Mouse (Mus musculus) inflammation-experienced regulatory T-cells, adult 16 weeks (primary cell): ENCODE data around the gene Mrpl32. TPM values are rescaled to one million over a fixed set of nuclear protein-coding genes. Genes with fewer than 3 reads are reported as not detected.

ENCODE experiments used
- polyA plus RNA-seq: library from polyadenylated mRNA; unstranded; fragments of 100-300 nt; shearing (Covaris generic); gene quantifications from one replicate; pipeline ENCODE4 v1.2.1, GENCODE M21; 2017

The Mrpl32 gene
- polyA plus RNA-seq, result 129 TPM

DNA sequence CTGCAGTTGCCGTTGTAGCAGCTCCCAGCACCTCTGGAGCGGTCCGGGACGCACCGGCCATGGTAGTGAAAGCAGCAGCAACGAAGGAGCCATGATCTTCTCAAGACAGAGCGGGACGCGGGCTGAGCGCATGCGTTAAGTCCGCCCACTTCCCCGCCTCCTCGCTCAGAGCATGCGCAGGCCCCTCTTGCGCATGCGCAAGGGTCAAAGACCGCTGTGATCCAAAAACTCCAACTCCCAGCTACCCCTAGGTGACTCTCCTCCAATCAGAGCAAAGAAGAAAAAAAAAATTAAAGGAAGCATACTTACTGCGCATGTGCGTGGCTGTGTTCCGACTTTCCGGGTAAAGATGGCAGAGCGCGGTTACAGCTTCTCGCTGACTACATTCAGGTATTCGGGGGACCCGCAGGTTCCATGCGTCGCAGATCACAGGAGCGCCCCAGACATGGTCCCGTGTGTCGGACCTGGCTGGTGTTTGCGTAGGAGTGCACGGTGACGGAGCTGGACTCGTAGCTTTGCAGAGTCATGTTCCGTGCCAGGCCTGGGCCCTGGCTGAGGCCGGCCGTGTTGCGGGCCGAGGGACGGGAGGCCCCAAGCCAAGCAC is at the start of gene Mrpl32, which contains the start of gene Psma2:
TSS of gene Mrpl32 (minus strand) at position 240 of the 604 bp plus-strand sequence.
TSS of gene Psma2 (plus strand) at position 315 of the 604 bp plus-strand sequence.

DNA sequence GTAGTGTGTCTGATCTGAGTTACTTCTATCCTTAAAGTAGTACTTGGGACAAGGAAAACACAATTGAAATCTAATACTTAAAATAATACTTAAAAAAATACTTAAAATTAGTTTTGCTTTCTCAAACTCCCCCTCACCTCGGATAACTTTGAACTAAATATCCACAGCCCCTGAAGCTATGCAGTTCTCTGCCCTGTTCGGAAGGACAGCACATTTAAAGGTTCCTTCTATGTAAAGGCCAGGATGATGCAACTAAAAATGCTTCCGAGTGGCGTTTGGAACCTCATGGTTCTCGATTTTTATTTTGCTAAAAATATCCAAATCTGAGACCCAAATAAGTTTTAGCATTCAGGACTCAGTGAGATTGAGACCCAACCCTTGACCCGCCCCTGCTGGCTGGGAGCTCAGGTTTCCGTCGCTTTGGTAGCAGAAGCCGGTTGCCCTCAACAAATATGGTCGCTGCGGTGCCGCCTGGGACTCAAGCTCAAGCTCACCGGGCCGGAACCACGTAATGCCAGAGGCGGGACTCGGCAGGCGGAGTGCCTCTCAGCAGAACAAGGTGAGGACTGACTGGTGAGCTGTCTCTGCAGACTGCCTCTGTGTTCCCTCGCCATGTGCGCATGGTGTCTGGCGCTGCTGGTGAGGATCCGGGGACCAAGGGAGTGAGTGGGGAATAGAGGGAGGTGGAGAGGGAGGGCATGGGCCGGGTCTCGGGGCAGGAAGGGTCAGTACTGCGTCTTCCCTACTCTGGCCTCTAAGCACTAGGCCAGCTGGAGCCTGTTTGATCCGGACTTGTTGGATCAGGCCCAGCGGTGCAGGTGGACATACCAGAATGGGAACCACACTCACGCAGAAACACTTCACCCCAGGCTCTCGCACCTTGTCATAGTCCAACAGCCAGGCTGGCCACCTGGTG is 17.0 kb upstream of the Mrpl32 start, which contains the start of gene AW209491:
TSS of gene AW209491 (plus strand) at position 429 of the 916 bp plus-strand sequence.

Other genes with a start within 250 kb of the Mrpl32 start
- 0.10 TPM for gene Hecw1, start 89.9 kb downstream of the Mrpl32 start, polyA plus RNA-seq
- 264 TPM for gene Psma2, start 75 bp upstream of the Mrpl32 start, polyA plus RNA-seq
- 25.5 TPM for gene AW209491, start 17.0 kb upstream of the Mrpl32 start, polyA plus RNA-seq